Mouse (Mus musculus) lung, postnatal 0 days (tissue): ENCODE results near the gene Zfand3. TPM values are rescaled to one million over a fixed set of nuclear protein-coding genes. Genes with fewer than 3 reads are reported as not detected.

Experiments used
- ATAC-seq: fragments of 200-750 bp; cut with Nextera tagmentation; 2 replicates; pipeline ENCODE4 v1.8.0; 2017; ENCODE audit warnings: moderate library complexity
- DNase-seq: peaks from one replicate; pipeline ENCODE4 v3.0.0-alpha.2; 2016; ENCODE audit warnings: low spot score
- H3K27ac ChIP-seq: fragments of 300-500 bp; sonication (generic); 2 replicates; pipeline ENCODE4 v1.5.1; 2014; ENCODE audit warnings: antibody characterized with exemption, mild to moderate bottlenecking, low read length, mixed read lengths
- H3K27me3 ChIP-seq: fragments of 300-500 bp; sonication (generic); replicated peaks from 2 replicates; pipeline ENCODE4 v1.6.1; 2014; ENCODE audit warnings: low read length, mixed read lengths; ENCODE audit not compliant: insufficient read depth
- H3K36me3 ChIP-seq: fragments of 300-500 bp; sonication (generic); 2 replicates; pipeline ENCODE4 v1.6.1; 2014; ENCODE audit warnings: low read length, mixed read lengths; ENCODE audit not compliant: insufficient read depth
- H3K4me1 ChIP-seq: fragments of 300-500 bp; sonication (generic); 2 replicates; pipeline ENCODE4 v1.6.1; 2014; ENCODE audit warnings: antibody characterized with exemption, low read depth, low read length, mixed read lengths; ENCODE audit not compliant: insufficient read depth
- H3K4me2 ChIP-seq: fragments of 300-500 bp; sonication (generic); replicated peaks from 2 replicates; pipeline ENCODE4 v1.6.1; 2014; ENCODE audit warnings: low read depth, mild to moderate bottlenecking, low read length, moderate library complexity, mixed read lengths
- H3K4me3 ChIP-seq: fragments of 300-500 bp; sonication (generic); 2 replicates; pipeline ENCODE4 v1.5.1; 2014; ENCODE audit warnings: low read depth, low read length
- H3K9ac ChIP-seq: fragments of 300-500 bp; sonication (generic); replicated peaks from 2 replicates; pipeline ENCODE4 v1.6.1; 2014; ENCODE audit warnings: low read depth, mild to moderate bottlenecking
- H3K9me3 ChIP-seq: fragments of 300-500 bp; sonication (generic); 2 replicates; pipeline ENCODE4 v1.6.1; 2016; ENCODE audit warnings: low read length, mixed read lengths
- CTCF ChIP-seq: IDR thresholded peaks from 2 replicates; pipeline ENCODE4 v1.5.1; 2016; ENCODE audit warnings: antibody characterized with exemption, mild to moderate bottlenecking
- EP300 ChIP-seq: IDR thresholded peaks from 2 replicates; pipeline ENCODE4 v1.6.1; 2016; ENCODE audit warnings: antibody characterized with exemption, mild to moderate bottlenecking, control low read depth
- WGBS: fragments of 180-500 bp; shearing (Covaris S2); extraction: QIAGEN DNeasy Blood & Tissue Kit; methylation state at CpG from one replicate; pipeline ENCODE4 v1.1.7; 2014; 5-methylcytosine and 5-hydroxymethylcytosine counted together
- polyA plus RNA-seq: library from polyadenylated mRNA; unstranded; fragments of >200 nt; fragmentation: Nextera tagmentation; extraction: Ambion mirVana; gene quantifications from 2 replicates; pipeline ENCODE4 v1.2.1, GENCODE M21; 2015

The Zfand3 gene
- polyA plus RNA-seq, 1 experiment from 2014 or later: 52.1 TPM

DNA sequence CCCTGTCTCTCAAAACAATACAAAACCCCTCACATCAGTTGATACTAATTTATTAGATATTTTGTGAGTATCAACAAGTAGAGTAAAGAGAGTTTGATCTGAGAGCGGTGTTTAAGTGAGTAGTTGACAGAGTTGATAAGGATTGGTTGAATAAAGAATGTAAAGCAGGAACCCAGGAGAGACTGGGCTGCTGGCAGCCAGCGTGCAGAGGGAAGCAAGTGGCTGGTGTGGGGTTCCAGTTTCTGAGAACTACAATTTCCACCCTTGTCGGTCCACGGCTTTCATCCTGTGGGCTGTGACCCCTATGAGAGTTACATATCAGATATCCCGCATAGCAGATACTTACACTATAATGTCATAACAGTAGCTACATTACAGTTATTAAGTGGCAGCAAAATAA, 158.4 kb downstream of the Zfand3 start:
- H3K27ac ChIP-seq: no peak overlapping the region
- DNase-seq (no peak), ATAC-seq (no peak)

DNA sequence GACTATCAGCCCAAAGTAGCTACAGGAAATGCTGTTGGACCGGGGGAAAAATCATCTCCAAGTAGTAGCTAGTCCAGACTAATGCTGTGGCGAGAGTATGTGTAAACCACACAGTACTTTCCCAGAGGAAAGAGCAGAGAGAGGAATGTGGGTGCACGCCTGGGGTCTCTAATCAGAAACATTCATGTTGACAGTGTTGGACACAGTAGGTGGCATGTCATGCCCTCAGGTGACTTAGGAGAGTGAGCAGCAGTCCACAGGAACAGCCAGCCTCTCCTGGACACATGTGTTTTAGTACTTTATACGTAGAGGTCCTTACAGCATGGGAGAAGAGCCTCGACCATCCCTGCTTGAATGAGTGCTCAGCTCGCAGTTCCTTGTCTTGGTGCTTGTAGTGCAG, 159.3 kb downstream of the Zfand3 start:
- Histone ChIP-seq H3K4me2 (no peak overlapping the region), H3K27ac (no peak overlapping the region), H3K4me3 (no peak overlapping the region), H3K27me3 (no peaks in the 10 kb centered on the region), H3K4me1 (no peaks in the 10 kb centered on the region), H3K9ac (no peak overlapping the region), H3K36me3 (no peaks in the 10 kb centered on the region), H3K9me3 (no peaks in the 10 kb centered on the region)
- DNase-seq (no peak), ATAC-seq (no peak)
- 81% methylated on average over 6 of the region's 6 CpGs for WGBS
- TF ChIP-seq CTCF (no peak), EP300 (no peak)

More for the DNA sequence above, 158.4 kb downstream of the Zfand3 start:
- Histone ChIP-seq H3K9me3 (no peaks in the 10 kb centered on the region), H3K4me1 (no peaks in the 10 kb centered on the region), H3K4me2 (no peak overlapping the region), H3K9ac (no peak overlapping the region), H3K4me3 (no peak overlapping the region), H3K27me3 (no peaks in the 10 kb centered on the region), H3K36me3 (no peaks in the 10 kb centered on the region)
- WGBS: 73% methylated on average over 5 of the region's 5 CpGs
- no peak for TF ChIP-seq CTCF
- no peak for TF ChIP-seq EP300

DNA sequence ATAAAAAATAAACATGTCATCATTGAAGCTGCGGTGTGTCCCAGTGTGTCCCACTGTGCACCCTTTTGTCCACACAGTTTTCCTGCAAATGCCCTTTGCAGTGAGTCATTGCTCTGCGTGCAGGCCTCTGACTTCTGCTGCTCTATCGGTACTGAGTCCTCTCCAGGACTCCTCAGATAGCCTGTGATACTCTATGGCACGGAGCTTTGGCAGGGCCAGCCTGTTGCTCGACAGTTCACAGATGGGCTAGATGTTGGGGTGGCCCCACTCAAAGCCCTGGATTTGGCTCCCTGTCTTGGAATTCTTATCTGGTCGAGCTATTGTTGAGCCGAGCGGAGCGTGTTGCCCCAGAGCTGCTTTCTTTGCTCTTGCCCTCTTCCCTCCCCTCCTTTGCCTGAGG, 160.3 kb downstream of the Zfand3 start:
- no peak for DNase-seq
- H3K9ac ChIP-seq: no peak overlapping the region
- H3K36me3 ChIP-seq: no peaks in the 10 kb centered on the region
- no peaks in the 10 kb centered on the region for H3K27me3 ChIP-seq
- no peak overlapping the region for H3K27ac ChIP-seq
- H3K4me3 ChIP-seq: no peak overlapping the region
- no peak overlapping the region for H3K4me2 ChIP-seq
- no peaks in the 10 kb centered on the region for H3K9me3 ChIP-seq
- H3K4me1 ChIP-seq: no peaks in the 10 kb centered on the region
- WGBS: 60% methylated on average over 9 of the region's 9 CpGs
- TF ChIP-seq EP300 (no peak), CTCF (no peak)
- no peak for ATAC-seq

DNA sequence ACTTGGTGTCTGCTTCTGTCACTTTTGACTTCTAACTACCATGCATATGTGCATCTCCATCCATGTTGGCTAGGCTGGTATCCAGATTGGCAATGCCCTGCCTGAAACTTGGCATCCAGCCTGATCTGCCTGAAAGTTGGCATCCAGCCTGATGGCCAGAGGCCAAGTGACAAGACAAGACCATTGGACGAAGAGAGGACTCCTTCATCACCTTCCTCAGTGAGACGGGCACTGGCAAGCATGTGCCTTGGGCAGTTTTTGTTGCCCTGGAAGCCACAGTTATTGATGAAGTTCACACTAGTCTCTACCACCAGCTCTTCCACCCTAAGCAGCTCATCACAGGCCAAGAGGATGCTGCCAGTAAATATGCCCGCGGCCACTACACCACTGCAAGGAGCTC, 172.9 kb downstream of the Zfand3 start:
- TF ChIP-seq CTCF: no peak
- TF ChIP-seq EP300: no peak
- Histone ChIP-seq H3K27me3 (no peaks in the 10 kb centered on the region), H3K9me3 (no peaks in the 10 kb centered on the region), H3K27ac (no peak overlapping the region), H3K4me2 (no peak overlapping the region), H3K4me3 (no peak overlapping the region), H3K9ac (no peak overlapping the region), H3K4me1 (no peaks in the 10 kb centered on the region), H3K36me3 (no peaks in the 10 kb centered on the region)
- no peak for ATAC-seq
- WGBS: 72% methylated on average over 4 of the region's 4 CpGs
- DNase-seq: no peak

DNA sequence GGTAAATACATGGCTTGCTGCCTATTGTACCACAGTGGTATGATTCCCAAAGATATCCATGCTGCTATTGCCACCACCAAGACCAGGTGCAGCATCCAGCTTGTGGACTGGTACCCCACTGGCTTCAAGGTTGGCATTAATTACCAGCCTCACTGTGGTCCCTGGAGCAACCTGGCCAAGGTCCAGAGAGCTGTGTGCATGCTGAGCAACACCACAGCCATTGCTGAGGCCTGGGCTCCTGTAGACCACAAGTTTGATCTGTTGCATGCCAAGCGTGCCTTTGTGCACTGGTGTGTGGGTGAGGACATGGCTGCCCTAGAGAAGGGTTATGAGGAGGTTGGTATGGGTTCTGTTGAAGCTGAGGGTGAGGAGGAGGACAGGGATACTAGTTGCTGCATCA, 173.9 kb downstream of the Zfand3 start:
- no peak for ATAC-seq
- DNase-seq: no peak
- 81% methylated on average over 1 of the region's 1 CpGs for WGBS
- Histone ChIP-seq H3K9me3 (no peaks in the 10 kb centered on the region), H3K27ac (no peak overlapping the region), H3K36me3 (no peaks in the 10 kb centered on the region), H3K27me3 (no peaks in the 10 kb centered on the region), H3K9ac (no peak overlapping the region), H3K4me2 (no peak overlapping the region), H3K4me3 (no peak overlapping the region), H3K4me1 (no peaks in the 10 kb centered on the region)
- no peak for TF ChIP-seq EP300
- no peak for TF ChIP-seq CTCF

DNA sequence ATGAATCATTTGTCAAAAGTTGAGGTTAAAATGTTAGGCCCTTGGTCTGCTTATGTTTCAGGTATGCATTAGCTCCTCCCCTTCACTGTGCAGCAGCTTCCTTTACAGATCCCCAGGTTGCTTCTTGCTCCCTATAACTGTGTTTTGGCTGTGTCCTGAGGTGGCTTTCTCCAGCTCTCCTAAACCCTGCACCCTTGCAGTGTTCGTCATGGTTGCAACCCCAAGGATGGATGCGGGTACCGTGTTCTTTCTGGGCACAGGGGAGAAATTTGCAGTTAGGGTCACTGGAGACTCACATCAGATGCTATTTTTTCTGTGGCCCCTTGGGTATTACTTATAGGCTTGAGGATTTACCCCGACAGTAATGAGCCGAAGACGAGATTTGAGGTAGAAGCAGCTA, 175.7 kb downstream of the Zfand3 start:
- Histone ChIP-seq H3K4me3 (no peak overlapping the region), H3K9ac (no peak overlapping the region), H3K27me3 (no peaks in the 10 kb centered on the region), H3K4me1 (no peaks in the 10 kb centered on the region), H3K9me3 (no peaks in the 10 kb centered on the region), H3K27ac (no peak overlapping the region), H3K36me3 (no peaks in the 10 kb centered on the region), H3K4me2 (no peak overlapping the region)
- 91% methylated on average over 6 of the region's 6 CpGs for WGBS
- no peak for ATAC-seq
- DNase-seq: no peak
- TF ChIP-seq EP300: no peak
- TF ChIP-seq CTCF: no peak

DNA sequence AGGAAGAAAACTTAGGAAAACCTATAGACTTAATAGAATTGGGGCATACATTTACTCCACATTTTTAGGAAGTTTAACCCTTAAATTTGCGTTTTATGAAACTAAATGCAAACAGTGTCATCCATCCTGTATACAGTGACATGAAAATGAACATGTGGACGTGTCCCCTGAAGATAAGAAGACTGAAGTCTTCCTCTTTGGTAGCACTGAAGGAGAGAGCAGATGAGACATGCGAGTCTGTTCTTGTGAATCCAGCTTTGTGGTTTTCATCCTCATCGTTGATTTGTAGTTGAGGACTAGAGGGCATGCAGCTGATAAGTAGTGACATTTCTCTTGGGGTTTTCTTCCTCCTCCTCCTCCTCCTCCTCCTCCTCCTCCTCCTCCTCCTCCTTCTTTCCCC, 177.0 kb downstream of the Zfand3 start:
- DNase-seq (no peak), ATAC-seq (no peak)
- Histone ChIP-seq H3K9me3 (no peaks in the 10 kb centered on the region), H3K27me3 (no peaks in the 10 kb centered on the region), H3K4me3 (no peak overlapping the region), H3K36me3 (no peaks in the 10 kb centered on the region), H3K9ac (no peak overlapping the region), H3K4me1 (no peaks in the 10 kb centered on the region), H3K27ac (no peak overlapping the region), H3K4me2 (no peak overlapping the region)
- WGBS: 74% methylated on average over 4 of the region's 4 CpGs
- no peak for TF ChIP-seq CTCF
- TF ChIP-seq EP300: no peak
